Mouse (Mus musculus) retina, embryonic 14.5 days (tissue): ENCODE data around the gene Gm20547.
A peak's percentile ranks its signal among the peaks of the same experiment; 100 is the strongest.
"Not testable (repeated sequence)": the region's sequence is repeated elsewhere in the genome, so short reads cannot be mapped to it uniquely, and the experiment has no call there.

Experiments
- DNase-seq: peaks from one replicate; pipeline ENCODE4 v3.0.0-alpha.2; 2015; ENCODE audit warnings: low spot score

Gene Gm20547

GRCm38 (mm10) chr17:34881683-34882310 lies at the start of gene Gm20547:
TSS of gene Gm20547 (minus strand) at chr17:34882042.
- no peak for DNase-seq

- peak; percentile 99 for DNase-seq
Observed at GRCm38 (mm10) chr17:34931061-34931734, 49.4 kb upstream of the Gm20547 start, which contains the start of gene Neu1. TSS of gene Neu1 (plus strand) at chr17:34931253.

GRCm38 (mm10) chr17:34928841-34929240 lies 47.0 kb upstream of the Gm20547 start:
- no peak for DNase-seq

GRCm38 (mm10) chr17:34927306-34928019 lies 45.6 kb upstream of the Gm20547 start:
- no peak for DNase-seq

GRCm38 (mm10) chr17:34924258-34924657 lies 42.4 kb upstream of the Gm20547 start:
- DNase-seq, result no peak

- peak; percentile 31 for DNase-seq
Observed at GRCm38 (mm10) chr17:34922939-34923338, 41.1 kb upstream of the Gm20547 start.

GRCm38 (mm10) chr17:34917188-34917587 lies 35.3 kb upstream of the Gm20547 start:
- no peak for DNase-seq

- no peak for DNase-seq
Observed at GRCm38 (mm10) chr17:34916316-34916715, 34.5 kb upstream of the Gm20547 start.

GRCm38 (mm10) chr17:34915410-34915831 lies 33.6 kb upstream of the Gm20547 start:
- DNase-seq, result peak; percentile 47

GRCm38 (mm10) chr17:34913930-34914665 lies 32.3 kb upstream of the Gm20547 start, which contains the start of gene Slc44a4:
TSS of gene Slc44a4 (plus strand) at chr17:34914466.
- no peak for DNase-seq

- DNase-seq, result peak; percentile 83
Observed at GRCm38 (mm10) chr17:34911945-34912351, 30.1 kb upstream of the Gm20547 start.

- DNase-seq, result no peak
Observed at GRCm38 (mm10) chr17:34910982-34911381, 29.1 kb upstream of the Gm20547 start.

- no peak for DNase-seq
Observed at GRCm38 (mm10) chr17:34902895-34903294, 21.1 kb upstream of the Gm20547 start.

GRCm38 (mm10) chr17:34901948-34902347 lies 20.1 kb upstream of the Gm20547 start:
- not testable (repeated sequence) for DNase-seq

GRCm38 (mm10) chr17:34900826-34901225 lies 19.0 kb upstream of the Gm20547 start:
- not testable (repeated sequence) for DNase-seq

- peak; percentile 61 for DNase-seq
Observed at GRCm38 (mm10) chr17:34899890-34900243, 18.0 kb upstream of the Gm20547 start.

GRCm38 (mm10) chr17:34899053-34899889 lies 17.4 kb upstream of the Gm20547 start:
- peak; percentile 32 for DNase-seq

- DNase-seq, result peak; percentile 67
Observed at GRCm38 (mm10) chr17:34898706-34899052, 16.8 kb upstream of the Gm20547 start.

GRCm38 (mm10) chr17:34898160-34898586 lies 16.3 kb upstream of the Gm20547 start, which contains the start of the genes C2 and Ehmt2:
TSS of gene C2 (minus strand) at chr17:34898265.
TSS of gene Ehmt2 (plus strand) at chr17:34898469.
- DNase-seq, result peak; percentile 79

GRCm38 (mm10) chr17:34897373-34898159 lies 15.7 kb upstream of the Gm20547 start:
- DNase-seq, result peak; percentile 25
